ENCODE assay signal across 31 mouse cellular contexts in the genomic region with DNA sequence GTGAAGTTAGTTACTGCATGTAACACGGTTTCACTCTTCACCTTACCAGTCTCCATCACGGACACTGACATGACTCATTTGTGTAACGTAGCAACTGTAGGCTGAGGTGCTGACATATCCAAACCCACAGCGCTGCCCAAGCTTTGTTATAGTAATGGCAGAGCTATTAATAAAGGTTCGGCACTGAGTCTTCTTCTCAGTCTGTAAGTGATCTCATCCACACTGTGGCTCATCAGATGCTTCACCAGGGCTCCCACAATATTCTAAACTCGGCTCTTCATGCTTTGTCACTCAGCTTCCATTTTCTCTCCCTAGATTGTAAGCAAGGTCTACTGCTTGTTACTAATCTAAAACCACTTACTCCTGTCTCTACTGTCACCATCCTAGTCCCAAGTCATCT. TPM values are rescaled to one million over a fixed set of nuclear protein-coding genes. Genes with fewer than 3 reads are reported as not detected.
DNase-seq lines count a peak whose midpoint lies in the region; ATAC-seq lines count a peak whose summit lies in the region.
"Had no signal": no experiment of that assay in that cellular context is flagged by ENCODE, and none has a peak within 500 bp of the region (broad histone marks: within the 10 kb centered on the region; RNA-seq: fewer than 3 reads in every experiment).

No protein-coding gene starts in this region.

- no peak overlapping the region for H3K4me3 ChIP-seq in hindbrain, embryonic 12.5 days
- H3K4me3 ChIP-seq: embryonic facial prominence, embryonic 13.5 days; embryonic facial prominence, embryonic 15.5 days; erythroblast, embryonic 14.5 days; forebrain, embryonic 10.5 days; forebrain, embryonic 13.5 days; forebrain, embryonic 15.5 days had no signal

- H3K4me2 ChIP-seq in hindbrain, embryonic 12.5 days (replicated peaks): no peak overlapping the region
- H3K4me2 ChIP-seq: embryonic facial prominence, embryonic 13.5 days; embryonic facial prominence, embryonic 15.5 days; forebrain, embryonic 13.5 days; forebrain, embryonic 15.5 days had no signal

- no peaks in the 10 kb centered on the region for H3K36me3 ChIP-seq in hindbrain, embryonic 12.5 days
- H3K36me3 ChIP-seq: embryonic facial prominence, embryonic 13.5 days; embryonic facial prominence, embryonic 15.5 days; forebrain, embryonic 10.5 days; forebrain, embryonic 15.5 days; G1E had no signal

- H3K4me1 ChIP-seq in hindbrain, embryonic 12.5 days: no peaks in the 10 kb centered on the region
- H3K4me1 ChIP-seq: embryonic facial prominence, embryonic 13.5 days; embryonic facial prominence, embryonic 15.5 days; forebrain, embryonic 10.5 days; forebrain, embryonic 13.5 days; forebrain, embryonic 15.5 days had no signal

- WGBS in hindbrain, embryonic 12.5 days: 89% methylated on average over 6 of the region's 6 CpGs

- ATAC-seq in hindbrain, embryonic 12.5 days (ENCODE audit: low FRiP score): no peak
- ATAC-seq: activated CD4-positive, CD25-positive, alpha-beta regulatory T cell, adult 4 months; CD4-positive, CD25-positive, alpha-beta regulatory T cell, adult 4 months; forebrain, embryonic 13.5 days; forebrain, embryonic 15.5 days; forebrain, postnatal 0 days; Patski had no signal

- no peaks in the 10 kb centered on the region for H3K27me3 ChIP-seq in hindbrain, embryonic 12.5 days
- H3K27me3 ChIP-seq: CH12.LX; embryonic facial prominence, embryonic 13.5 days; embryonic facial prominence, embryonic 15.5 days; forebrain, embryonic 13.5 days; forebrain, embryonic 15.5 days had no signal

- DNase-seq in heart, adult 11 months: peak; percentile 21
- no peak for DNase-seq in heart, adult 9 months (ENCODE audit: low spot score in 2 of 2)
- peak; percentile 20 to 29 for DNase-seq in right cerebral cortex, adult 2 months (ENCODE audit: low spot score in 2 of 2)
- DNase-seq in right cerebral cortex, postnatal 25 days: no peak
- peak; percentile 66 for DNase-seq in brain, adult 2 months (ENCODE audit: low read depth, low spot score)
- no peak for DNase-seq in neural tube, embryonic 10.5 days (ENCODE audit: extremely low spot score, low spot score)
- DNase-seq: adrenal gland, adult 8-10 months; adrenal gland, postnatal 14 days; adrenal gland, postnatal 36 days; B cell, adult 2 months; cerebellum, adult 11 months; cerebellum, adult 18-20 months; cerebellum, adult 8-10 months; cerebellum, adult 9-11 months; cerebellum, postnatal 14 days; cerebellum, postnatal 36 days; embryo, embryonic 11 days; forebrain, postnatal 0 days had no signal

- no peaks in the 10 kb centered on the region for H3K9me3 ChIP-seq in hindbrain, embryonic 12.5 days (replicated peaks)
- H3K9me3 ChIP-seq: embryonic facial prominence, embryonic 13.5 days; embryonic facial prominence, embryonic 15.5 days; forebrain, embryonic 10.5 days; forebrain, embryonic 13.5 days; forebrain, embryonic 15.5 days; G1E had no signal

- no peak overlapping the region for H3K27ac ChIP-seq in hindbrain, embryonic 12.5 days
- H3K27ac ChIP-seq: embryonic facial prominence, embryonic 13.5 days; embryonic facial prominence, embryonic 15.5 days; forebrain, embryonic 10.5 days; forebrain, embryonic 13.5 days; forebrain, embryonic 15.5 days had no signal

- H3K9ac ChIP-seq in hindbrain, embryonic 12.5 days: no peak overlapping the region
- H3K9ac ChIP-seq: embryonic facial prominence, embryonic 13.5 days; embryonic facial prominence, embryonic 15.5 days; forebrain, embryonic 13.5 days; forebrain, embryonic 15.5 days; forebrain, postnatal 0 days had no signal

RNA-seq across cellular contexts. Expression of a gene that starts 29.2 kb away (rescaled TPM):
- 0.14 TPM in 1 of 2 replicates, not detected in the other for polyA plus RNA-seq in hindbrain, embryonic 12.5 days (2016; fragmentation: Nextera tagmentation; extraction: Ambion mirVana)
- polyA plus RNA-seq: activated CD4-positive, CD25-positive, alpha-beta regulatory T cell, adult 4 months; CD4-positive, CD25-positive, alpha-beta regulatory T cell, adult 4 months; embryonic facial prominence, embryonic 11.5 days; embryonic facial prominence, embryonic 13.5 days; embryonic facial prominence, embryonic 15.5 days; erythroblast, embryonic 14.5 days; forebrain, embryonic 10.5 days; forebrain, embryonic 13.5 days; forebrain, embryonic 15.5 days; forebrain, postnatal 0 days; G1E; Patski had no signal

RNA-seq across cellular contexts. Expression of a gene that starts 44.6 kb away (rescaled TPM):
- 5.6 and 6.5 TPM in 2 replicates for polyA plus RNA-seq in hindbrain, embryonic 12.5 days (2016; fragmentation: Nextera tagmentation; extraction: Ambion mirVana)
- polyA plus RNA-seq: activated CD4-positive, CD25-positive, alpha-beta regulatory T cell, adult 4 months; CD4-positive, CD25-positive, alpha-beta regulatory T cell, adult 4 months; erythroblast, embryonic 14.5 days; G1E had no signal

Comparison
In these comparisons a context has a peak if more than half of its experiments do, and no peak if none do; other contexts are left out.
1. DNase-seq: peak in heart, adult 11 months (single experiment), right cerebral cortex, adult 2 months (2 of 2) and brain, adult 2 months (single experiment); none in heart, adult 9 months (0 of 2), right cerebral cortex, postnatal 25 days (single experiment) and neural tube, embryonic 10.5 days (single experiment).